Mouse (Mus musculus) MEL (cell line): Measurements from ENCODE around the gene Ablim1.

Experiments used
- CTCF ChIP-seq, 3 experiments: IDR thresholded peaks in 2 of 3; conservative IDR thresholded peaks in 1 of 3; 2 replicates each; pipeline ENCODE4 v1.5.1; 2011 to 2012; ENCODE audit warnings: low read length in 3 of 3, low read depth in 2 of 3, mild to moderate bottlenecking in 2 of 3, improper control_type of control experiment in 1 of 3, inconsistent platforms in 1 of 3, mixed read lengths in 1 of 3, moderate library complexity in 1 of 3; ENCODE audit not compliant: control insufficient read depth in 1 of 3, insufficient read depth in 1 of 3, poor library complexity in 1 of 3, severe bottlenecking in 1 of 3
- GATA1 ChIP-seq: IDR thresholded peaks from 2 replicates; pipeline ENCODE4 v1.6.1; 2011; ENCODE audit warnings: low read depth, low read length, improper control_type of control experiment
- SIN3A ChIP-seq: IDR thresholded peaks from 2 replicates; pipeline ENCODE4 v1.6.1; 2012; ENCODE audit warnings: low read length, improper control_type of control experiment, inconsistent platforms
- TCF12 ChIP-seq: IDR thresholded peaks from 2 replicates; pipeline ENCODE4 v1.6.1; 2014; ENCODE audit warnings: low read depth, mild to moderate bottlenecking, inconsistent platforms, low read length, improper control_type of control experiment, moderate library complexity
- USF2 ChIP-seq, 2 experiments: IDR thresholded peaks; 2 replicates each; pipeline ENCODE4 v1.6.1; 2011 to 2012; ENCODE audit warnings: improper control_type of control experiment in 2 of 2, low read length in 2 of 2, borderline replicate concordance in 1 of 2, inconsistent platforms in 1 of 2, low read depth in 1 of 2, mild to moderate bottlenecking in 1 of 2; ENCODE audit not compliant: insufficient read depth in 1 of 2

DNA sequence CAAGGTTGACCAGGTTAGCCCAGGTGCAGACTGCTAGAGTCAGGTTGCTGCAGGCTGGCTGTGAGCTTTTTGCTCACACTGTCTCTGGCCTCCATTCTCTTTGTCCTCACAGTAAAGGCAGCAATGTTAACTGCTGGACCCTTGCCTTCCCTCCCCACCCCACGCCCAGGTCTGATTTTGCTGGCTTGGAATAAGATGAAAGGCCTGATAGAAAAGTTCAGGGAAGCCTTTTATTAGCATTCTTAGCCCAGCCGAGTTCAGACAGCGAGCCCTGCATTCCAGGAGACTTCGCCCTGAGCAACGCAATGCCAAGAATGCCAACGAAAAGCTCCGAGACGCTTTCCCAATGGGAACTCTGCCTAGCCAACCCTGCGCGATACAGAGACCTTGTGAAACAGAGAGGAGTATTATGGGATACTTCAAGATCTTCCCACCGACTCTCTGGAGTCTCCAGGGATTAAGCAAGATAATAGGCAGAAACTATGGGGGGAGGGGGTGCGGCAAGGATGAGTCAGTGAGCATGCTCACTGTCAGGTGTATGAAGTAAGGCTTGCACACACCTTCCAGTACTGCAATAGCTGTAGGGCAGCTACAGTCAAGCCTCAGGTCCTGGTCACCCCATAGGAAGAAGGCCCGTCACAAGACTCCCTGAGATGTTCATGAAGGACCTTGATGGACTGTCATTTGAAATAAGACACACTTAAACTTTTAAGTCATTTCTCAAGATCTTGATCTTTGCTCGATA lies 324.2 kb downstream of the Ablim1 start:
- no peak for TF ChIP-seq CTCF (IDR thresholded peaks at IDR 0.05 in 2 of 3, conservative IDR thresholded peaks at IDR 0.05 in 1 of 3; ENCODE audit: control insufficient read depth in 1 of 3, insufficient read depth in 1 of 3, low read depth in 2 of 3, low read length in 3 of 3, poor library complexity in 1 of 3, severe bottlenecking in 1 of 3)
- TF ChIP-seq USF2 (IDR thresholded peaks at IDR 0.05; ENCODE audit: borderline replicate concordance in 1 of 2, insufficient read depth in 1 of 2, low read depth in 1 of 2, low read length in 2 of 2), result no peak
- no peak for TF ChIP-seq TCF12
- no peak for TF ChIP-seq GATA1
- no peak for TF ChIP-seq SIN3A
